Mouse (Mus musculus) CH12.LX (cell line): ENCODE data around the gene Smim20. TPM values are rescaled to one million over a fixed set of nuclear protein-coding genes. Genes with fewer than 3 reads are reported as not detected.

Experiments
- DNase-seq: peaks from one replicate; pipeline ENCODE4 v3.0.0-alpha.2; 2013; ENCODE audit errors: extremely low read depth
- H3K27ac ChIP-seq: 2 replicates; pipeline ENCODE4 v1.5.1; 2012; ENCODE audit warnings: low read depth, mild to moderate bottlenecking, control low read depth, moderate library complexity; ENCODE audit not compliant: insufficient read depth
- H3K27me3 ChIP-seq: replicated peaks from 2 replicates; pipeline ENCODE3; 2012; ENCODE audit warnings: inconsistent platforms
- H3K36me3 ChIP-seq, 2 experiments: replicated peaks in 1 of 2; 2 replicates each; pipeline versions ENCODE3 to v1.6.1; 2012; ENCODE audit warnings: inconsistent platforms in 1 of 2, low read length in 1 of 2, mild to moderate bottlenecking in 1 of 2, mixed read lengths in 1 of 2, moderate library complexity in 1 of 2; ENCODE audit not compliant: control insufficient read depth in 1 of 2, insufficient read depth in 1 of 2
- H3K4me1 ChIP-seq, 2 experiments: 2 replicates each; pipeline ENCODE4 v1.6.1; 2012; ENCODE audit warnings: inconsistent platforms in 1 of 2, moderate library complexity in 1 of 2; ENCODE audit not compliant: insufficient read depth in 2 of 2, control insufficient read depth in 1 of 2
- H3K4me2 ChIP-seq: 2 replicates; pipeline ENCODE4 v1.6.1; 2012; ENCODE audit warnings: low read depth, mild to moderate bottlenecking, control low read depth; ENCODE audit not compliant: poor library complexity, insufficient read depth, severe bottlenecking
- H3K4me3 ChIP-seq, 3 experiments: fragments of 150-350 bp in 1 of 3; sonication (generic) in 1 of 3; replicated peaks in 1 of 3; 2 replicates each; pipeline versions ENCODE3 to v1.5.1; 2011 to 2012; ENCODE audit warnings: low read depth in 2 of 3, low read length in 2 of 3, mild to moderate bottlenecking in 2 of 3, moderate library complexity in 2 of 3, control low read depth in 1 of 3, improper control_type of control experiment in 1 of 3, inconsistent platforms in 1 of 3, mixed read lengths in 1 of 3; ENCODE audit not compliant: poor library complexity in 1 of 3
- H3K79me2 ChIP-seq: replicated peaks from 2 replicates; pipeline ENCODE4 v1.6.1; 2012; ENCODE audit warnings: mild to moderate bottlenecking, moderate library complexity; ENCODE audit not compliant: control insufficient read depth, poor library complexity, insufficient read depth, severe bottlenecking; ENCODE audit errors: extremely low read depth
- H3K9ac ChIP-seq: 2 replicates; pipeline ENCODE4 v1.6.1; 2012; ENCODE audit warnings: low read depth, mild to moderate bottlenecking, control low read depth, moderate library complexity; ENCODE audit not compliant: insufficient read depth
- H3K9me3 ChIP-seq: replicated peaks from 2 replicates; pipeline ENCODE3; 2012; ENCODE audit warnings: low read length, inconsistent platforms, mixed read lengths
- CTCF ChIP-seq, 2 experiments: IDR thresholded peaks in 1 of 2; conservative IDR thresholded peaks in 1 of 2; 2 replicates each; pipeline ENCODE4 v1.5.1; 2011 to 2012; ENCODE audit warnings: low read depth in 2 of 2, low read length in 2 of 2, improper control_type of control experiment in 1 of 2, inconsistent platforms in 1 of 2, mild to moderate bottlenecking in 1 of 2, moderate library complexity in 1 of 2
- E2F4 ChIP-seq: IDR thresholded peaks from 2 replicates; pipeline ENCODE4 v1.6.1; 2011; ENCODE audit warnings: low read depth, low read length, improper control_type of control experiment; ENCODE audit not compliant: insufficient replicate concordance
- ELF1 ChIP-seq: IDR thresholded peaks from 2 replicates; pipeline ENCODE4 v1.6.1; 2014; ENCODE audit warnings: low read depth, mild to moderate bottlenecking, inconsistent platforms, low read length, improper control_type of control experiment
- EP300 ChIP-seq: IDR thresholded peaks from 2 replicates; pipeline ENCODE4 v1.6.1; 2011; ENCODE audit warnings: low read length, improper control_type of control experiment
- ETS1 ChIP-seq: conservative IDR thresholded peaks from 2 replicates; pipeline ENCODE4 v1.6.1; 2012; ENCODE audit warnings: low read depth, mild to moderate bottlenecking, inconsistent platforms, low read length, improper control_type of control experiment, moderate library complexity
- JUND ChIP-seq: conservative IDR thresholded peaks from 2 replicates; pipeline ENCODE4 v1.6.1; 2011; ENCODE audit warnings: low read depth, low read length, improper control_type of control experiment
- KAT2A ChIP-seq: IDR thresholded peaks from 2 replicates; pipeline ENCODE4 v1.6.1; 2012; ENCODE audit warnings: low read length, improper control_type of control experiment, inconsistent platforms; ENCODE audit not compliant: insufficient replicate concordance
- MAX ChIP-seq: IDR thresholded peaks from 2 replicates; pipeline ENCODE4 v1.6.1; 2011; ENCODE audit warnings: low read length, improper control_type of control experiment
- MAZ ChIP-seq: IDR thresholded peaks from 2 replicates; pipeline ENCODE4 v1.6.1; 2012; ENCODE audit warnings: low read depth, mild to moderate bottlenecking, inconsistent platforms, low read length, improper control_type of control experiment, moderate library complexity
- MXI1 ChIP-seq: IDR thresholded peaks from 2 replicates; pipeline ENCODE4 v1.6.1; 2011; ENCODE audit warnings: mild to moderate bottlenecking, low read depth, low read length, improper control_type of control experiment
- NRF1 ChIP-seq: IDR thresholded peaks from 2 replicates; pipeline ENCODE4 v1.6.1; 2014; ENCODE audit warnings: low read depth, mild to moderate bottlenecking, inconsistent platforms, low read length, improper control_type of control experiment, moderate library complexity
- POLR2A ChIP-seq: IDR thresholded peaks from 2 replicates; pipeline ENCODE4 v1.6.1; 2011; ENCODE audit warnings: low read depth, mild to moderate bottlenecking, improper control_type of control experiment, low read length
- POLR2AphosphoS2 ChIP-seq: IDR thresholded peaks from 2 replicates; pipeline ENCODE4 v1.6.1; 2011; ENCODE audit warnings: low read depth, low read length, improper control_type of control experiment
- RAD21 ChIP-seq: IDR thresholded peaks from 2 replicates; pipeline ENCODE4 v1.6.1; 2011; ENCODE audit warnings: low read depth, mild to moderate bottlenecking, low read length, improper control_type of control experiment, moderate library complexity
- SMC3 ChIP-seq: IDR thresholded peaks from 2 replicates; pipeline ENCODE4 v1.6.1; 2011; ENCODE audit warnings: low read depth, low read length, improper control_type of control experiment
- TCF12 ChIP-seq: IDR thresholded peaks from 2 replicates; pipeline ENCODE4 v1.6.1; 2014; ENCODE audit warnings: low read depth, mild to moderate bottlenecking, inconsistent platforms, low read length, improper control_type of control experiment
- USF1 ChIP-seq: IDR thresholded peaks from 2 replicates; pipeline ENCODE4 v1.6.1; 2014; ENCODE audit warnings: low read depth, mild to moderate bottlenecking, inconsistent platforms, low read length, improper control_type of control experiment
- ZKSCAN1 ChIP-seq: IDR thresholded peaks from 2 replicates; pipeline ENCODE4 v1.6.1; 2012; ENCODE audit warnings: low read depth, inconsistent platforms, low read length, improper control_type of control experiment, borderline replicate concordance
- ZMIZ1 ChIP-seq: IDR thresholded peaks from 2 replicates; pipeline ENCODE4 v1.6.1; 2012; ENCODE audit warnings: low read depth, mild to moderate bottlenecking, inconsistent platforms, low read length, improper control_type of control experiment
- dilution Hi-C: fragments of 300-500 bp; cut with MboI; formaldehyde crosslinking; loops from 2 replicates; pipeline ENCODE4 v1.14.3; 2020; ENCODE audit warnings: low sequenced_read_pairs; ENCODE audit not compliant: extremely low pct_unique_long_range_greater_than_20kb, extremely low pct_ligation_motif_present
- in situ Hi-C: fragments of 300-500 bp; cut with MboI; formaldehyde crosslinking; loops from 3 replicates; pipeline ENCODE4 v1.14.3; 2019; ENCODE audit warnings: low sequenced_read_pairs, low pct_ligation_motif_present, low pct_unique_long_range_greater_than_20kb, mixed read lengths
- polyA plus RNA-seq: library from polyadenylated mRNA; unstranded; fragments of >175 nt; gene quantifications from 2 replicates; pipeline ENCODE4 v1.2.1, GENCODE M21; 2012; ENCODE audit warnings: low read depth; ENCODE audit not compliant: insufficient read length
- total RNA-seq, 2 experiments: library from RNA; depleted of rRNA; stranded (reverse); fragments of 300-350 nt in 1 of 2; fragments of >200 nt in 1 of 2; gene quantifications; 2 replicates each; pipeline ENCODE4 v1.2.3; 2012 to 2014

Smim20 gene
- total and polyA plus RNA-seq, 3 experiments: 52.1 to 93.5 (median 54.3) TPM

DNA sequence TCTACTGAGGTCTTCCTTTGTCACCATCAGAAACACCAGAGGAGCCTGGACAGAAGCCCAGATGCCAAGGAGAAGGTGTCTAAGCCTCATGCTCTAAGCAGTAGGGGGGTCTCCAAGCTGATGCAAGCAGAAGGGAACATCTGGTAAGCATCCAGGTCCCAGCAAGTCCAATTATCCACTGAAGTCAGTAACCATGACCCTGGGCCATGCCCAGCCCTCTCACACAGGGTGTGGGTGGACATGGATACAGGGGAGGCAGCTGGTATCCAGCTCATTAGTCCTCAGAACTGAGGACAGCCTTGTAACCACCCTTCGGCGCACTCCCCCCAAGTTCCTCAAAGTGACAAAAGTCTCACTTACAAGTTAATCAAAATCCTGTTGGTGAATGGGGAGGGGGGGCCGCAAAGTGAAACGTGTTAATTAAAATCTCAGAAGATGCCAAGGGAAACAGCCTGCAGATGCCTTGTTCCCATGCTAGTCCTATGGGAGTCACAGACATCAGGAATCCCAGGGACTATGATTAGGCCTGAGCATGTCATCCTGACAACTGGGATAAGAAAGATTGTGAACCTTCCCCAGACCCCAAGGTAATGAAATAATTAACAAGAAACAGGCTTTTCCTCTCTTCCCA, 17.3 kb upstream of the Smim20 start:
- Histone ChIP-seq H3K27me3 (no peaks in the 10 kb centered on the region), H3K27ac (no peak overlapping the region), H3K4me2 (no peak overlapping the region), H3K9me3 (no peaks in the 10 kb centered on the region), H3K9ac (no peak overlapping the region), H3K4me1 (peaks cover 4 to 5% of the 10 kb centered on the region in 2 experiments; a peak in 2 of 4 replicates), H3K36me3 (no peaks in the 10 kb centered on the region), H3K79me2 (no peaks in the 10 kb centered on the region), H3K4me3 (no peak overlapping the region)
- no peak for TF ChIP-seq JUND
- no peak for TF ChIP-seq MXI1
- TF ChIP-seq USF1: no peak
- no peak for TF ChIP-seq POLR2AphosphoS2
- TF ChIP-seq ELF1: no peak
- no peak for TF ChIP-seq SMC3
- TF ChIP-seq RAD21: no peak
- no peak for TF ChIP-seq CTCF (conservative IDR thresholded peaks at IDR 0.05 in 1 of 2, IDR thresholded peaks at IDR 0.05 in 1 of 2; ENCODE audit: low read depth in 2 of 2, low read length in 2 of 2)
- TF ChIP-seq MAZ: no peak
- no peak for TF ChIP-seq ZMIZ1
- TF ChIP-seq ETS1: no peak
- no peak for TF ChIP-seq TCF12
- no peak for TF ChIP-seq NRF1
- TF ChIP-seq EP300: no peak
- TF ChIP-seq POLR2A: no peak
- no peak for TF ChIP-seq KAT2A
- no peak for TF ChIP-seq E2F4
- TF ChIP-seq MAX: no peak
- in situ Hi-C loops (no loop called here), dilution Hi-C loops (no loop called here)
- DNase-seq: no peak

DNA sequence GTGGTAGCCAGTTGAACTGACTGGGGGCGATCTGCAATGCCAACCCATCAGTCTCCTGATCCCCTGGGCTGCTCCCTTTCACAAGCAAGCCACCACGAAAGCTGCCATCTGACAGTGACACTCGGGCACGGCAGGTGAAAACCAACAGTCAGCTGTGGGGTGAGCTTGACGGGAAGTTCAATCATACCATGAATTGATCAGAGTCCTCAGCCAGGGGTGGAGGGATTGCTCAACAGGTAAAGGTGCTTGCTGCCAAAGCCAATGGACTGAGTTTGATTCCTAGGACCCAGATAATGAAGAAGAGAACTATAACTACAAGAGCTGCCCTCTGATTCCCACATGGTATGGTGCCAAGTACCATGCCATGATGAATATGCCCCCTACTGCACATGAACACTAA, 12.7 kb upstream of the Smim20 start:
- no peak for DNase-seq
- TF ChIP-seq ZKSCAN1: no peak
- in situ Hi-C loops: no loop called here

More for the DNA sequence above, 12.7 kb upstream of the Smim20 start:
- peaks cover 0 to 5% of the 10 kb centered on the region in 2 experiments; a peak in 1 of 4 replicates for H3K4me1 ChIP-seq
- H3K27ac ChIP-seq: no peak overlapping the region
- no peaks in the 10 kb centered on the region for H3K36me3 ChIP-seq
- H3K9ac ChIP-seq: no peak overlapping the region
- H3K27me3 ChIP-seq: no peaks in the 10 kb centered on the region
- H3K4me2 ChIP-seq: 0 out of 2 replicates have a peak overlapping the region, but pooled peaks have one; percentile 44
- no peaks in the 10 kb centered on the region for H3K9me3 ChIP-seq
- no peak overlapping the region for H3K4me3 ChIP-seq
- H3K79me2 ChIP-seq: no peaks in the 10 kb centered on the region
- dilution Hi-C loops: no loop called here
